Mouse (Mus musculus): ENCODE measurements at regions not wholly inside any gene's neighbourhood (a gene's known extent, or its start where the extent isn't known, plus 50 kb on each side); places are given as distances from the start of the nearest gene placed in this dataset.

- no peak for TF ChIP-seq POLR2A (IDR thresholded peaks at IDR 0.05; ENCODE audit: insufficient read depth, low read depth, low read length)
- TF ChIP-seq CTCF (IDR thresholded peaks at IDR 0.05), result no peak
Observed at GRCm38 (mm10) chr12:9173680-9174079, 143.9 kb downstream of the Ttc32 start.
